Comparison of ENCODE assay signal across 8 mouse cellular contexts in genomic region chr2:181671326-181671725, GRCm38 (mm10). TPM values are rescaled to one million over a fixed set of nuclear protein-coding genes. Genes with fewer than 3 reads are reported as not detected.
A peak's percentile ranks its signal among the peaks of the same experiment; 100 is the strongest.
DNase-seq lines count a peak whose midpoint lies in the region; ATAC-seq and TF ChIP-seq lines count a peak whose summit lies in the region.

Sox18 (minus strand) TSS chr2:181671640.

- intact Hi-C loops in heart, postnatal 36 days (cut with DNase I): loop anchor here (5.0 kb wide), 1 partner anchor 209 kb away; no protein-coding TSS in a partner anchor

- WGBS in forebrain, embryonic 14.5 days: under 1% methylated on average over 42 of the region's 43 CpGs

- no peaks in the 10 kb centered on the region for H3K27me3 ChIP-seq in testis, adult 2 months (ENCODE audit: control insufficient read depth, insufficient read depth, low read length)
- peaks cover 45% of the 10 kb centered on the region for H3K27me3 ChIP-seq in forebrain, embryonic 14.5 days (replicated peaks; ENCODE audit: control insufficient read depth, insufficient read depth, low read length)

- H3K4me1 ChIP-seq in testis, adult 2 months (ENCODE audit: control insufficient read depth, insufficient read depth, low read length): peaks cover 32% of the 10 kb centered on the region
- H3K4me1 ChIP-seq in forebrain, embryonic 14.5 days (ENCODE audit: control insufficient read depth, insufficient read depth, low read length): peaks cover 13% of the 10 kb centered on the region; the same call in 1 of the 2 replicates

- peak within 1 kb of the TSS; percentile 82 for H3K4me3 ChIP-seq in testis, adult 2 months (ENCODE audit: control insufficient read depth, low read depth, low read length)
- H3K4me3 ChIP-seq in forebrain, embryonic 14.5 days (ENCODE audit: low read depth, low read length): peak within 1 kb of the TSS; percentile 34

- ATAC-seq in forebrain, embryonic 14.5 days: no peak
- no peak for ATAC-seq in erythroid progenitor cell, adult 5-6 weeks (replicated peaks; ENCODE audit: low FRiP score, poor library complexity, severe bottlenecking)

- no peak for TF ChIP-seq POLR2A in testis, adult 2 months (IDR thresholded peaks at IDR 0.05; ENCODE audit: control insufficient read depth, low read depth, low read length)

- no peaks in the 10 kb centered on the region for H3K36me3 ChIP-seq in testis, adult 2 months (ENCODE audit: control insufficient read depth, insufficient read depth, low read length)
- H3K36me3 ChIP-seq in forebrain, embryonic 14.5 days (ENCODE audit: control insufficient read depth, insufficient read depth, low read length): no peaks in the 10 kb centered on the region

- no peak within 1 kb of the TSS for H3K27ac ChIP-seq in testis, adult 2 months (ENCODE audit: control insufficient read depth, insufficient read depth, low read depth, low read length)
- H3K27ac ChIP-seq in forebrain, embryonic 14.5 days (ENCODE audit: low read depth, low read length): 0 out of 2 replicates have a peak within 1 kb of the TSS, but pooled peaks have one; percentile 9

- TF ChIP-seq CTCF in testis, adult 2 months (IDR thresholded peaks at IDR 0.05; ENCODE audit: control insufficient read depth, insufficient read depth, insufficient replicate concordance, low read depth, low read length): no peak

- H3K4me2 ChIP-seq in forebrain, embryonic 14.5 days (ENCODE audit: low read length): peak within 1 kb of the TSS; percentile 52

- H3K9me3 ChIP-seq in forebrain, embryonic 14.5 days (replicated peaks; ENCODE audit: control insufficient read depth, low read length): no peaks in the 10 kb centered on the region

- no peak for DNase-seq in testis, postnatal 14 days (ENCODE audit: low spot score)
- DNase-seq in forebrain, embryonic 14.5 days (ENCODE audit: low spot score): no peak
- peak; percentile 82 to 85 for DNase-seq in heart, postnatal 36 days
- DNase-seq in layer of hippocampus, postnatal 14 days (ENCODE audit: low spot score in 2 of 2): no peak
- DNase-seq in lung, postnatal 25 days (ENCODE audit: low spot score): peak; percentile 81
- DNase-seq in T-cell, adult 2 months (ENCODE audit: low spot score): no peak

- H3K9ac ChIP-seq in forebrain, embryonic 14.5 days (ENCODE audit: low read length): peak within 1 kb of the TSS; percentile 50

RNA-seq across cellular contexts. Expression of gene Sox18, which starts in this region (rescaled TPM):
- 5.0 and 5.5 TPM in 2 replicates for polyA plus RNA-seq in testis, adult 2 months (2012; rRNA removed)
- polyA plus RNA-seq in forebrain, embryonic 14.5 days (2014; fragmentation: Nextera tagmentation; extraction: Ambion mirVana): 12.5 and 15.1 TPM in 2 replicates
- total RNA-seq in heart, postnatal 36 days (2021): 10 to 100 TPM; 34.4 to 64.4 TPM
- total RNA-seq in layer of hippocampus, postnatal 14 days (2021): 10 to 100 TPM; 14.4 to 15.6 TPM
- not detected in 2 replicates for total RNA-seq in erythroid progenitor cell, adult 5-6 weeks (2015; ENCODE audit: low replicate concordance)
- total RNA-seq in erythroid progenitor cell, adult 5-6 weeks (2017; ENCODE audit: low replicate concordance): not detected in 2 replicates

Comparison
In these comparisons a context has a peak if more than half of its experiments do, and no peak if none do; other contexts are left out.
1. RNA of gene Sox18 (total RNA-seq): 34.4 to 64.4 TPM in heart, postnatal 36 days and 14.4 to 15.6 TPM in layer of hippocampus, postnatal 14 days; not detected in erythroid progenitor cell, adult 5-6 weeks; every median in the first group is over 10 times any median in the second.
2. DNase-seq: peak in heart, postnatal 36 days (2 of 2) and lung, postnatal 25 days (single experiment); none in testis, postnatal 14 days (single experiment), forebrain, embryonic 14.5 days (single experiment), layer of hippocampus, postnatal 14 days (0 of 2) and T-cell, adult 2 months (single experiment).